Mouse (Mus musculus) cerebellum, adult 18-20 months (tissue): Measurements from ENCODE around the gene Frmd5.
"Not testable (repeated sequence)": the region's sequence is repeated elsewhere in the genome, so short reads cannot be mapped to it uniquely, and the experiment has no call there.

ENCODE experiments used
- DNase-seq, 2 experiments: peaks; one replicate each; pipeline ENCODE4 v3.0.0; 2021

Frmd5 gene

GRCm38 (mm10) chr2:121806959-121807653, at the start of gene Frmd5:
TSS of gene Frmd5 (minus strand) at chr2:121807087.
- DNase-seq = peak; percentile 95 to 98

GRCm38 (mm10) chr2:121853974-121854373, 47.1 kb upstream of the Frmd5 start:
- no peak for DNase-seq

DNA sequence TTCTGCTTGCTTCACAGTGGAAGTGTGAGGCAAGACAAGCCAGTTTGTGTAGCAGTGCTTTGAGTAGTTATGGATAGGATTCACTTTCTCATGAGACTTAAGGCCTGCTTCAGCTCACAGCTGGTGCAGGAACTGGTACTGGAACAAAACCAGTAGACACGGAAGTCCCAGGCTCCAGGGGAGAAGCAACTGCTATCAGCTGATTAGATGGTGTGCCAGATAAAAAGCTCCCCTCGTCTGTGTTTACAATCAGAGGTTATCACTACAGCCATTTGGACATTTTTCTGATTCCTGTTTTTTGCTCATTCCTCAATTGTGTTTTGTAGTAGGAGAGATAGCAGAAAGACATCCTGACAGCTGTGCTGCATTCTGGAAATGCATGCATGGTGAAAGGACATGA, 45.2 kb upstream of the Frmd5 start:
- DNase-seq = no peak

- no peak for DNase-seq
Observed at GRCm38 (mm10) chr2:121846050-121846449, 39.2 kb upstream of the Frmd5 start.

DNA sequence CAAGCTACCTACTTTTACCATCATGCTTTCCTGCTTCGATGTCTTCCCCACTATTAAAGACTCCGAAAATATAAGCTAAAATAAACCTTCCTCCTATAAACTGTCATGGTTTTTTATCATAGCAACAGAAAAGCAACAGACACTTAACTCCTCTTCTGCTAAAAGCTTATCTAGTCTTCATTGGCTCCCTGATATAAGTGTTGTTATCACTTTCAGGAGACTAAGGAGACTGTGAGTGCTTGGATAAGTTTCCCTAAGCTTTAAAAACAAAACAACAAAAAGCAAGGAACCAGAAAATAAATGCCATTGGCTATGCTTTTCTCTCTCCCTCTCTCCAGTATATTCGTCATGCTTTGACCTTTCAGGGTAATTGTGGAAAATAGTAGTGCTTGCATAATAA, 35.4 kb upstream of the Frmd5 start:
- no peak for DNase-seq

- no peak for DNase-seq
Observed at GRCm38 (mm10) chr2:121841453-121841852, 34.6 kb upstream of the Frmd5 start.

GRCm38 (mm10) chr2:121834926-121835325, 28.0 kb upstream of the Frmd5 start:
- DNase-seq = no peak

DNA sequence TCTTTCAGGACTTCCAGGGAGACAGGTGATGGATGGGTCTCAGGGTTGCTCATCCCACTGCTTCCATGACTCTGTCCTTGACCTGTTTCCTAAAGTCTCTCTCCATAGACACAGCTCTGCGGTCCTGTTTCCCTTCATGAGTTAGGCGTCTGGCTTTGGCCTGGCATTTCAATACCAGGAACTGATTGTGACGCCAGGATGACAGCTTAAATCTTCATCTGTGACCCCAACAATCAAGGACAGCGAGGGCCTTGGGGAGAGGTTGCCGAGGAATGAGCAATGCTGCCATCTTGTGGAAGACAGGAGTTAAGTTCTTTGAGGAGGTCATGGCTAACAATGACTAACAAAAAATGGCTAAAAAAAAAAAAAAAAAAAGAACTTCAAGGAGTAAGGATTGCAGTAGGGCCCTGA, 25.6 kb upstream of the Frmd5 start:
- peak; percentile 67 to 68 for DNase-seq

- DNase-seq = no peak
Observed at GRCm38 (mm10) chr2:121828411-121828810, 21.5 kb upstream of the Frmd5 start.

GRCm38 (mm10) chr2:121826189-121826588, 19.3 kb upstream of the Frmd5 start:
- no peak for DNase-seq

GRCm38 (mm10) chr2:121824653-121825052, 17.8 kb upstream of the Frmd5 start:
- no peak for DNase-seq

DNA sequence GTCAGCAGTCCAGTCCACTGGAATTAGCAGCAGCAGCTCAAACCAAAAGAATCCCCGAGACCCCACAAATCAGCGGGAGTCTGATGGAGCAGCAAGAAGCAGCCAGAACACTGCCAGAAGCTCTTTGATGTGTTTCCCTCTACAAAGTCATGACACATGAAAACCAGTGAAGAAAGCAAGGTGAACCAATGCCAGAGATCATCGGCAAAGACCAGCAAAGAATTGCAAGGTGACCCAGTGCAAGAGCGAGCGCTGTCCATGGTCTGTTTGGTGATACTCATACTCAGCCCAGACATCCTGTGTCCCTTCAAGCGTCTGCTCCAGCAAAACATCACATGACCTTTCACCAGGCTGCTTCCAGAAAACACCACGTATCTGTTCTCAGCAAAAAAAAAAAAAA, 14.9 kb upstream of the Frmd5 start:
- no peak for DNase-seq

- not testable (repeated sequence) for DNase-seq
Observed at GRCm38 (mm10) chr2:121810876-121811275, 4.0 kb upstream of the Frmd5 start.

- no peak for DNase-seq
Observed at GRCm38 (mm10) chr2:121809126-121809525, 2.2 kb upstream of the Frmd5 start.

- DNase-seq = peak; percentile 58 to 71
Observed at GRCm38 (mm10) chr2:121806171-121806943, 530 bp downstream of the Frmd5 start.

DNA sequence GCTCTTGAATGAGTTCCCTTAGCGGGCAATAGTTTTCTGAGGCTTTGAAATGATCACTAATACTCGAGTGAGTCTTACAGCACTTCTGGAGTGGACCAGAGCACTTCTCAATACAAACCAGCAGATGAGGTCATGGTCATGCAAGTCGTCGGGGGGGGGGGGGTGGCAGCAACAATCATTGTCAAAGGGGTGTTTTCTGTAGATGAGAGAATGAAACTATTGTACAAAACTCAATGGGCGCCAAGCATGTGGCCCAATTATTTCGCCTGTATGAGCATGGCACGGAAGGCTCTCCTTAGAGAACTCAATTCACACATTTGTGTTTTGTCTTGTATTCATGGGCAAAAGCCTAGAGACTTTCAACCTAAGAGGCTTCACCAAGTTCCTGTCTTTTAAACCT, 7.8 kb downstream of the Frmd5 start:
- no peak for DNase-seq

DNA sequence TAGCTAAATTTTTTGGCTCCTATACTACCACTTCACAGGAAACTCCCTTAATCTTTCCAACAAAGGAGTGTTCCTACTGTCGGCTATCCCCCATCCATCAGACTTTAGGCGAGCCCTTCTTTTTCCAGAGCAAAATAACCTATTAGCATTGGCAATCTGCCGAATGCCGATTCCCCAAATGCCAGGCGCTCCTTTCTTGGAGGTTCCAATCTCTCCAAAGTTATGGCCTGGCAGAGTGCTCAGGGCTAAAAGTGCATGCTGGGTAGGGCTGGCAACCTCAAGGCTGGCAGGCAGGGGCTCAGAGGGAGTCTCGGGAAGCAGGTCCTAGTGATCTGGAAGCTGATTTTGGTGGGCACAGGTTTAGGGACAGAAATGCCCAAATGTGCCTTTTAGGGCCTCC, 10.9 kb downstream of the Frmd5 start:
- no peak for DNase-seq

DNA sequence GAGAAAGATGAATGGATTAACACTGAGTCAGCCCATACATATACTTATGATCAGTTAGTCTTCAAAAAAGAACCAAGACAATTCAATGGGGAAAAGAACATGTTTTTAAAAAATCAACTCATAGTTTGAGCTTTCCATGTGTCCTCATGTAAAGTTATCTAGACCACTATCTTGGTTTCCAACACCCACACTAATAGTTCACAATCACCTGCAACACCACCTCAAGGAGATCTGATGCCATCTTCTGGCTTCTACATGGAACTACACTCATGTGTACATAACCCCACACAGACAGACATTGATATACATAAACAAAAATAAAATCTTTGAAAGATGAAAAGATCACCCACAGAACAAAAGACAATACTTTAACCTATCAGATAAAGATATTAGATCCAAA, 17.1 kb downstream of the Frmd5 start:
- DNase-seq = no peak

GRCm38 (mm10) chr2:121788415-121788814, 18.5 kb downstream of the Frmd5 start:
- no peak for DNase-seq

DNA sequence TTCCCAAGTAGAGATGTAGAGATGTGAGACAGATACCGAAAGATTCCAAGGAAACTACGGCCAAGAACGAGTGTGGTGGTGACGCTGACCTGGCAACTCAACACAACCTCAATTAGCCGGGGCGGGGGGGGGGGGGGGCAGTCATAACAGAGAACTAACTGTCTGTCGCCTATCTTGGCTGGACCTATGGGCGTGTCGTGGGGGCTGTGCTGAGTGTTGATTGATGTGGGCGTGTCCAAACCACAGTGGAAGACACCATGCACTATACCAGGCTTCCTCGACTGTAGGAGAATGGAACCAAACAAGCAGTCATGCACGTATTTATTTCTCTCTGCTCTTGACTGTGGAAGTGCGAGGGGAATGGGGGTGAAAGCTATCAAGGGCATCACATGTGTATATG, 19.1 kb downstream of the Frmd5 start:
- DNase-seq = no peak

DNA sequence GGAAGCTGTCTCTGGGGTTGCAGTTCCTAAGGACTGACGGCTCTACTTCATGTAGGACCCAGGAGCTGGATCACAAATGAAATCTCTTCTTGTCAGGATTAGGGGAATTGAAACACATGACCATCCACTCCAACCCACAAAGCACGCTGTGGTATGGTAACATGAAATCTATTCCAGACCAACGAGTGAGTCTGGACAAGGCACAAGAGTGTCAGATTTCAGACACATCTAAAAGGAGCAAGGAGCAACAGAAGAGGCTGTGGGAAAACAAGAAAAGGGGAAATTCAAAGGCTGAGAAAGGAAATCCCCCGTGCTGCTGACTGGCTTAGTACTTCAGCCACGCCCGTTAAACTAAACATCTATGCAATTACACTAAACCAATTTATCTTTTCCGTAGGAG, 19.6 kb downstream of the Frmd5 start:
- no peak for DNase-seq

DNA sequence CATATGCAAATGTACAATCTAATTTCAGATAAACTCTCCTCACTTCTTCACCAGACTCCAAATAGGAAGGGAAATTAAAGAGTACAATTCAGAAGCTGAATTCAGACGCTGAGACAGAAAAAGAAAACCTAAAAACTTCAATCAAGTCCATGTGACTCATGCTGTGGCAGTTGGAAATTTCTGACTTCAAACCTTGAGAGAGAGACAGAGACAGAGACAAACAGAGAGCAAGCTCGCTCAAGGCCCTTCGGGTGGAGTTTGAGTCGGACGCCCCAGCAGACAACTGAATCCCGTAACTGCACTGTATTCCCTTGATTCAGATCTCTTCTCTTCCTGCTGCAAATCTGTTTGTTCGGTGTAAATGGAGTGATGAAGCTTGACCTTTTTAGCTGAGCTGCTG, 30.7 kb downstream of the Frmd5 start:
- DNase-seq = no peak

DNA sequence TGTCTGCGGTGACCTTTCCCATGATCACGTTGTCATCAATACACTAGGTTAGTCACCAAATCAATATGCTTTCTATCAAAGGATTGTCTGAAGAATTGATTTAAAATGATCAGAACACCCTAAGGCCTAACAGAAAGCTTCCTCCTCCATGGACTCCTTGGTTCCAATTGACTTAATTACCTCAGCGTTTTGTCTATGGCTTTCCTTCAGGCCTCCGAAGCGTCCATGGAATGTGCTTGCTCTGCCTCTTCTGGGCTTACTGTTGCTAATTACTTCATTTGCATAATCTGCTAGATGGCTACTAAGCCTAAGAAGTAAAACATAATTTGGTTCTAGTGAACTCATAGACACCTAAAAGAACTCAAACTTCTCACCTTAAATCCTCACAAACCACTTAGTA, 42.0 kb downstream of the Frmd5 start:
- DNase-seq = no peak

GRCm38 (mm10) chr2:121761861-121762260, 45.0 kb downstream of the Frmd5 start:
- DNase-seq = no peak
